Mouse (Mus musculus): ENCODE data around the gene Rab7b. TPM values are rescaled to one million over a fixed set of nuclear protein-coding genes. Genes with fewer than 3 reads are reported as not detected.
A peak's percentile ranks its signal among the peaks of the same experiment; 100 is the strongest.

Gene Rab7b
- polyA plus RNA-seq (2012; ENCODE audit: insufficient read depth, insufficient read length, missing spikeins), result 115 and 157 TPM in 2 replicates

DNA sequence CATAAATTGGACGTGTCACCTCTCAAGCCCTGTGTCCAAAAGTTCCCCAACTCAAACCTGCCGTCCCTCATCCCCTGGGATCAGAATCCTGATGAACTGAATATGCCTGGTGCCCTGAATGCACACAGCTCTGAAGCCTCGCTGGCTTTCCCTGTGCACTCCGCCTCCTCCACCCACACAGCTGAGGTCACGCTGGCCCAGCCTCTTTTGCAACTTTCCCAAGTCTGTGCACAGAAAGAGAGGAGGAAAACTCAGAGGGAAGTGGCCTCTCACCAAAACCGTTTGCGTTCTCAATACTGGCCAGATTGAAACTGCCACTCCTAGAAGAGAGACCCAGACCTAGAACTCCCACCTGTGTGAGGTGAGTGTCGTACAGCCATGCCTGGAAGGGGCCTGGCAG, at the start of gene Rab7b:
Rab7b (plus strand) TSS at position 221 of the 400 bp plus-strand sequence.
- Histone ChIP-seq H3K4me3 (ENCODE audit: insufficient read depth, low read length) (peak within 1 kb of the TSS; percentile 68), H3K27ac (ENCODE audit: insufficient read depth, low read depth, low read length) (peak within 1 kb of the TSS; percentile 97), H3K4me1 (ENCODE audit: control insufficient read depth, insufficient read depth, low read length) (peaks cover 30% of the 10 kb centered on the region)
- TF ChIP-seq POLR2A (IDR thresholded peaks at IDR 0.05; ENCODE audit: borderline replicate concordance, low read depth, low read length) (no peak), CTCF (IDR thresholded peaks at IDR 0.05; ENCODE audit: low read depth, low read length) (no peak)

- Histone ChIP-seq H3K4me1 (ENCODE audit: control insufficient read depth, insufficient read depth, low read length) (peaks cover 11% of the 10 kb centered on the region), H3K27ac (ENCODE audit: insufficient read depth, low read depth, low read length) (no peak overlapping the region), H3K4me3 (ENCODE audit: insufficient read depth, low read length) (no peak overlapping the region)
- TF ChIP-seq CTCF (IDR thresholded peaks at IDR 0.05; ENCODE audit: low read depth, low read length) (no peak), POLR2A (IDR thresholded peaks at IDR 0.05; ENCODE audit: borderline replicate concordance, low read depth, low read length) (no peak)
These were observed 48.4 kb upstream of the Rab7b start for GRCm38 (mm10) chr1:131640062-131640461.

- TF ChIP-seq CTCF (IDR thresholded peaks at IDR 0.05; ENCODE audit: low read depth, low read length) (no peak), POLR2A (IDR thresholded peaks at IDR 0.05; ENCODE audit: borderline replicate concordance, low read depth, low read length) (no peak)
- no peak overlapping the region for H3K27ac ChIP-seq (ENCODE audit: insufficient read depth, low read depth, low read length)
- H3K4me1 ChIP-seq (ENCODE audit: control insufficient read depth, insufficient read depth, low read length), result peaks cover 11% of the 10 kb centered on the region
- H3K4me3 ChIP-seq (ENCODE audit: insufficient read depth, low read length), result no peak overlapping the region
These were observed 46.9 kb upstream of the Rab7b start for GRCm38 (mm10) chr1:131641565-131641964.

- H3K27ac ChIP-seq (ENCODE audit: insufficient read depth, low read depth, low read length), result no peak overlapping the region
- H3K4me1 ChIP-seq (ENCODE audit: control insufficient read depth, insufficient read depth, low read length), result peaks cover 11% of the 10 kb centered on the region
- no peak overlapping the region for H3K4me3 ChIP-seq (ENCODE audit: insufficient read depth, low read length)
- TF ChIP-seq POLR2A (IDR thresholded peaks at IDR 0.05; ENCODE audit: borderline replicate concordance, low read depth, low read length), result no peak
- TF ChIP-seq CTCF (IDR thresholded peaks at IDR 0.05; ENCODE audit: low read depth, low read length), result no peak
These were observed 46.2 kb upstream of the Rab7b start for GRCm38 (mm10) chr1:131642251-131642650.

GRCm38 (mm10) chr1:131652670-131653443, 35.6 kb upstream of the Rab7b start:
- no peak for TF ChIP-seq CTCF (IDR thresholded peaks at IDR 0.05; ENCODE audit: low read depth, low read length)
- no peak for TF ChIP-seq POLR2A (IDR thresholded peaks at IDR 0.05; ENCODE audit: borderline replicate concordance, low read depth, low read length)
- H3K27ac ChIP-seq (ENCODE audit: insufficient read depth, low read depth, low read length), result no peak overlapping the region
- H3K4me3 ChIP-seq (ENCODE audit: insufficient read depth, low read length), result no peak overlapping the region
- peaks cover 5% of the 10 kb centered on the region; the same call in 1 of the 2 replicates for H3K4me1 ChIP-seq (ENCODE audit: control insufficient read depth, insufficient read depth, low read length)

DNA sequence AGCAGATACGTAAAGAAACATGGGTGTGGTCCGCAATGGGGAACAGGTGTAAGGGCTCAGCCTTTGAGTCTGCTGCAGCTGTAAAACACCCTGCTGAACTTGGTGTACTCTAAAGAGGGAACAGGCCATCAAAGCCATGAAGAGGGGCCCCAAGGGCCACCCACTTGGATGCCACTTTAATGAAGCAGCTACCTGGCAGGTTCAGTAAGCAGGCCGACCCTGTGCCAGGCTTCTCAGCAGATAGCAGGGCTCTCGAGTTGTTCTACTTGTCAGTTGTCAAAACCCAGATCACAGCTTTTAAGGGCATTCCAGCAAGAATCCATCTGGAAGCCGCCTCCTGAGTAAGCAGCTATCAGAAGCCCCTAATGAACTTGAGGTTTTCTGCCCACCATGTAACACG, 32.9 kb upstream of the Rab7b start:
- peaks cover 15% of the 10 kb centered on the region for H3K4me1 ChIP-seq (ENCODE audit: control insufficient read depth, insufficient read depth, low read length)
- no peak overlapping the region for H3K27ac ChIP-seq (ENCODE audit: insufficient read depth, low read depth, low read length)
- TF ChIP-seq POLR2A (IDR thresholded peaks at IDR 0.05; ENCODE audit: borderline replicate concordance, low read depth, low read length), result no peak
- no peak for TF ChIP-seq CTCF (IDR thresholded peaks at IDR 0.05; ENCODE audit: low read depth, low read length)
- no peak overlapping the region for H3K4me3 ChIP-seq (ENCODE audit: insufficient read depth, low read length)

DNA sequence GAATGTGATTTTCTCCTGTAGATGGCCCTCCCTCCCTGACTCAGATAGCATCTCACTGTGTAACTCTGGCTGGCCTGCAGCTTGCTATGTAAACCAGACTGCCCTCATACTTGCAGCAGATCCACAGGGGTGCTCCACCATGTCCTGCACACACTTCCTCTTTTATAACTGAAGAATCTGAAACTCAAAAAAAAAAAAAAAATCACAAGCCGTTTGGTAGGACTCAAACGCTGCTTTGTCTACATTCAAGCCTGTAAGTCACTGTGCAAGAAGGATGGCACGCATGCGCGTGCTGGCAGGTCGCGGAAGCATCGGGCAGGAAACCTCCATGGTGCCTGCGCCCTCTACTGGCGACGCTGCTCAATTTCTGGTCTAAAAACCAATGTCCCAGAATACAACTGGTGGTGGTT, 30.5 kb upstream of the Rab7b start:
- no peak for TF ChIP-seq POLR2A (IDR thresholded peaks at IDR 0.05; ENCODE audit: borderline replicate concordance, low read depth, low read length)
- TF ChIP-seq CTCF (IDR thresholded peaks at IDR 0.05; ENCODE audit: low read depth, low read length), result peak; percentile 88
- Histone ChIP-seq H3K27ac (ENCODE audit: insufficient read depth, low read depth, low read length) (peak overlapping the region; percentile 72), H3K4me1 (ENCODE audit: control insufficient read depth, insufficient read depth, low read length) (peaks cover 15% of the 10 kb centered on the region), H3K4me3 (ENCODE audit: insufficient read depth, low read length) (no peak overlapping the region)

DNA sequence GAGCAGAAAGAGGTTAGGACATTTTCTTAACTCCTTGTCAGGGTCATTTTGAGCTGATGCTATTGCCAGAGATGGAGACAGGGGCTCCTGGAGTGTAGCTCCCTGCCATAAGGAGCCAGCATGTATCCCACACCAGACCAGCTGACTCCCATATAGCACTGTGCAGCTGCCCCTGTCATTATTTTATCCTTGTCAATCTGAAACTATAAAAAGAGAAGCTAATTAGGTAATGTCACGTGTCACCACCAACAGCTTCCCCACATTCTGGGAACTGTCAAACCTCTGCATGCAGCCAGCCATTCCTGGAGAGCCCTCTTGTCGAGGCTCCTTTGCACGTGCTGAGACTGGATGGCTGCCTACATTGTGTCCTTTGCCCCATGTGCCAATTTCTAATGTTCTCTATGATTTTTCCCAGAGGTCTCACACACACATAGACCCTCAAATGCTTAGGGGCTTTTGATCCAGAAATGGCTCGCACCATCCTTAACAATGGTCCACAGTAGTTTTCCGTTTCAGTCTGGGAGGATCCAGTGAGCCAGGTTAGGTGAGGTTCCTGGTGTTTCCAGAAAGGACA, 28.9 kb upstream of the Rab7b start:
- no peak for TF ChIP-seq POLR2A (IDR thresholded peaks at IDR 0.05; ENCODE audit: borderline replicate concordance, low read depth, low read length)
- TF ChIP-seq CTCF (IDR thresholded peaks at IDR 0.05; ENCODE audit: low read depth, low read length), result no peak
- H3K27ac ChIP-seq (ENCODE audit: insufficient read depth, low read depth, low read length), result no peak overlapping the region
- H3K4me1 ChIP-seq (ENCODE audit: control insufficient read depth, insufficient read depth, low read length), result peaks cover 15% of the 10 kb centered on the region
- no peak overlapping the region for H3K4me3 ChIP-seq (ENCODE audit: insufficient read depth, low read length)

GRCm38 (mm10) chr1:131660266-131660665, 28.2 kb upstream of the Rab7b start:
- H3K27ac ChIP-seq (ENCODE audit: insufficient read depth, low read depth, low read length), result no peak overlapping the region
- peaks cover 15% of the 10 kb centered on the region for H3K4me1 ChIP-seq (ENCODE audit: control insufficient read depth, insufficient read depth, low read length)
- no peak overlapping the region for H3K4me3 ChIP-seq (ENCODE audit: insufficient read depth, low read length)
- no peak for TF ChIP-seq POLR2A (IDR thresholded peaks at IDR 0.05; ENCODE audit: borderline replicate concordance, low read depth, low read length)
- TF ChIP-seq CTCF (IDR thresholded peaks at IDR 0.05; ENCODE audit: low read depth, low read length), result no peak
